Mouse (Mus musculus) heart, adult 2 months (tissue): ENCODE measurements around the gene Rbm15.

ENCODE experiments used
- CTCF ChIP-seq: fragments of 200-600 bp; IDR thresholded peaks from 2 replicates; pipeline ENCODE4 v1.8.1; 2022; ENCODE audit warnings: antibody characterized with exemption, mild to moderate bottlenecking, moderate library complexity
- POLR2A ChIP-seq: fragments of 200-500 bp; IDR thresholded peaks from 2 replicates; pipeline ENCODE4 v1.6.1; 2011; ENCODE audit warnings: mild to moderate bottlenecking, low read depth, low read length, control low read depth; ENCODE audit not compliant: insufficient read depth

DNA sequence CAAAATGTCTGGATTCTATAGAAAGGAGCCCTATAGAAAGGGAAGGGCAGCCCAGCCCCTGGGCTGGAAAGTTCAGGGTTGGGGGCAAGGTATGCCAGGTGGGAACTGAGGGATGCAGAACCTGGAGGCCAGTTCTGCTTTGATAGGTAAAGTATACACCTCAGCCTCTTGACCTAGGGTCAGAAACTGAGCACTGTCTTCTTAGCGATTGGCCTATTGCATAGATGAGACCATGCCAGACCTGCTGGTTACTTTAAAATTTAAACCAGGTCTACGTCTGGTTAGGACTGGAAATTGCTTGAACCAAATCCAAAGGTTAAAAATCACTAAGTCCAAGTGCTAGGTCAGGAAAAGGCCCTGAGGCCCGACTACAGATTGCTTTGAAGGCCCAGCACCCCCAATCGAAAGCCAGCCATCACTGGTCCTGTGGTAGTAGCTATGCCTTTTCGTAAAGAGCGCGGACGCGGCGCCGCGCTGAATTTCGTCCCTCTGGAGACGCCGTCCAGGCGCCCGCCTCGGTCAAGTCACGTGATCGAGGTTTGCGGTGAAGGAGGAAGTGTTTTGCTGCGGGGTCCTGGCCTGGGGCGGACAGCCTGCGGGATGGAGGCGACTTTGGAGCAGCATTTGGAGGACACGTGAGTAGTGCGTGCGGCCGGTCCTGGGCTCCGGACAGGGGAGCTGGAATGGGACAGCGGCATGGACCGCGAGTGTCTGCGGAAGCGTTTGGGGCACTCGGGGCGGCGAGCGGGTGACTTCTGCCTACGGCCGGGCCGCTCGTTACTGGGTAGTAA lies 54.8 kb downstream of the Rbm15 start, which contains the start of gene Lamtor5:
- TF ChIP-seq POLR2A (peak; percentile 70), CTCF (no peak)
